Mouse (Mus musculus) midbrain, embryonic 10.5 days (tissue): ENCODE results near the gene Cd5. TPM values are rescaled to one million over a fixed set of nuclear protein-coding genes. Genes with fewer than 3 reads are reported as not detected.

Experiments used
- DNase-seq: peaks from one replicate; pipeline ENCODE4 v3.0.0-alpha.2; 2017; ENCODE audit warnings: low spot score
- H3K27ac ChIP-seq: fragments of 300-500 bp; sonication (generic); replicated peaks from 2 replicates; pipeline ENCODE4 v1.5.1; 2016; ENCODE audit warnings: mild to moderate bottlenecking
- H3K27me3 ChIP-seq: fragments of 300-500 bp; sonication (generic); 2 replicates; pipeline ENCODE4 v1.6.1; 2016; ENCODE audit warnings: low read depth, mild to moderate bottlenecking; ENCODE audit not compliant: poor library complexity, severe bottlenecking
- H3K36me3 ChIP-seq: fragments of 300-500 bp; sonication (generic); 2 replicates; pipeline ENCODE4 v1.6.1; 2016; ENCODE audit warnings: mild to moderate bottlenecking, moderate library complexity
- H3K4me1 ChIP-seq: fragments of 300-500 bp; sonication (generic); 2 replicates; pipeline ENCODE4 v1.6.1; 2016
- H3K4me3 ChIP-seq: fragments of 300-500 bp; sonication (generic); 2 replicates; pipeline ENCODE4 v1.5.1; 2016; ENCODE audit warnings: mild to moderate bottlenecking, moderate library complexity
- H3K9me3 ChIP-seq: fragments of 300-500 bp; sonication (generic); replicated peaks from 2 replicates; pipeline ENCODE4 v1.6.1; 2016; ENCODE audit warnings: mild to moderate bottlenecking
- WGBS: fragments of 180-500 bp; shearing (Covaris S2); methylation state at CpG from one replicate; pipeline ENCODE4 v1.1.7; 2016; 5-methylcytosine and 5-hydroxymethylcytosine counted together
- polyA plus RNA-seq: library from polyadenylated mRNA; unstranded; fragments of >200 nt; fragmentation: Nextera tagmentation; extraction: Ambion mirVana; gene quantifications from 2 replicates; pipeline ENCODE4 v1.2.1, GENCODE M21; 2016

Cd5 gene
- polyA plus RNA-seq, 1 experiment from 2014 or later: not detected

DNA sequence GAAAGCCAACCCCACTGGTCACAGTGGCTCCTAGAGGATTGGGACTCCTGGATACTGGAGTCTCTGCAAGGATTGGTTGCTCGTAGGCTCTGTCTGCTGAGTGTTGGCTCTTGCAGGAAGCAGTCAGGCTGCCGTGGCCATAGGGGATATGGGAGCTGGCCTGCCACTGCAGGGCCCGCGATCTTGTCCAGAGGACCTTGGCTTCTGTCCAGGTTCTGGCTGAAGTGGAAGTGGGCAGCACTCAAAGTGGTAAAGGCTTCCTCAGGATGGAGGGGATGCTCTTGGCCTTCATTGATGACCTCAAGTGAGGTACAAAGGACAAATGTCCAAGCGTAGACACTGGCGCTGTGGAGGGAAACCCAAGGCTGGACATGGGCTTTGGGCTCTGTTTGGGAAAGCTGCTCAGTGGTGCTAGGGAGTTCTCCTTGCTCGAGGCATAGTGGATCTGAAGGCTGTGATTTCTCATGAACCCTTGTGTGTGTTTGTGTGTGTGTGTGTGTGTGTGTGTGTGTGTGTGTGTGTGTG is 20.5 kb downstream of the Cd5 start:
- no peak for DNase-seq
- no peak overlapping the region for H3K27ac ChIP-seq
- H3K4me1 ChIP-seq: peaks cover 23% of the 10 kb centered on the region
- WGBS: 82% methylated on average over 7 of the region's 7 CpGs
- no peaks in the 10 kb centered on the region for H3K9me3 ChIP-seq
- H3K36me3 ChIP-seq: peaks cover 11% of the 10 kb centered on the region
- H3K4me3 ChIP-seq: no peak overlapping the region
- H3K27me3 ChIP-seq: no peaks in the 10 kb centered on the region

- H3K4me1 ChIP-seq: peaks cover 9% of the 10 kb centered on the region
- no peak overlapping the region for H3K27ac ChIP-seq
- WGBS: 93% methylated on average over 6 of the region's 6 CpGs
- H3K4me3 ChIP-seq: no peak overlapping the region
- H3K36me3 ChIP-seq: peaks cover 40% of the 10 kb centered on the region
- H3K9me3 ChIP-seq: no peaks in the 10 kb centered on the region
- DNase-seq: no peak
- H3K27me3 ChIP-seq: no peaks in the 10 kb centered on the region
These were observed 23.3 kb downstream of the Cd5 start for GRCm38 (mm10) chr19:10715476-10715875.

- DNase-seq: peak; percentile 62
- no peak overlapping the region for H3K4me3 ChIP-seq
- 52% methylated on average over 4 of the region's 4 CpGs for WGBS
- H3K9me3 ChIP-seq: no peaks in the 10 kb centered on the region
- H3K27ac ChIP-seq: peak overlapping the region; percentile 33; the same call in 1 of the 2 replicates
- no peaks in the 10 kb centered on the region for H3K27me3 ChIP-seq
- H3K4me1 ChIP-seq: peaks cover 7% of the 10 kb centered on the region
- H3K36me3 ChIP-seq: peaks cover 45% of the 10 kb centered on the region
These were observed 23.9 kb downstream of the Cd5 start for GRCm38 (mm10) chr19:10714682-10715475.

GRCm38 (mm10) chr19:10714168-10714567 is 24.6 kb downstream of the Cd5 start:
- Histone ChIP-seq H3K4me1 (peaks cover 11% of the 10 kb centered on the region), H3K36me3 (peaks cover 48% of the 10 kb centered on the region), H3K4me3 (no peak overlapping the region), H3K9me3 (no peaks in the 10 kb centered on the region), H3K27me3 (no peaks in the 10 kb centered on the region), H3K27ac (0 out of 2 replicates have a peak overlapping the region, but pooled peaks have one; percentile 33)
- DNase-seq: no peak
- 89% methylated on average over 6 of the region's 6 CpGs for WGBS

DNA sequence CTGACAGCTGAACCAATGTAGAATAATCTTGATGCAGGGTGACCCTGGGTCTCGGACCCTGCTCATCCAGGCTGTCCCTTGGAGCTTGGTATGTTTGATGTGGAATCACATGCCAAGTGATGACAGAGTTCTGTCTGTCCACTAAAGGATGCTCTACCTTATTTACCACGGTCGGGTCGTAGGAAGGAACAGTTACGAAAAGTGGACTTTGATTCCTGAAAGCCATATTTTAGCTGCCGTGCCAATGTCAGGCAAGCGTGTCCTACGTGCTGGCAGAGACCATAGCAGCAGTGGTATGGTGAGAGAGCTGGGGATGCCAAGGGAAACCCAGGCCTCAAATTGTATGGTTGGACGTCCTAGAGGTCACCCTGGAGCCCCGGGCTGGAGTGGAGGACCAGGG is 25.3 kb downstream of the Cd5 start:
- DNase-seq: no peak
- Histone ChIP-seq H3K27ac (no peak overlapping the region), H3K9me3 (no peaks in the 10 kb centered on the region), H3K36me3 (peaks cover 51% of the 10 kb centered on the region), H3K27me3 (no peaks in the 10 kb centered on the region), H3K4me3 (no peak overlapping the region), H3K4me1 (peaks cover 14% of the 10 kb centered on the region)
- WGBS: 91% methylated on average over 10 of the region's 10 CpGs

- Histone ChIP-seq H3K36me3 (peaks cover 60% of the 10 kb centered on the region), H3K9me3 (no peaks in the 10 kb centered on the region), H3K4me3 (no peak overlapping the region), H3K4me1 (peaks cover 14% of the 10 kb centered on the region), H3K27ac (no peak overlapping the region), H3K27me3 (no peaks in the 10 kb centered on the region)
- 94% methylated on average over 12 of the region's 12 CpGs for WGBS
- DNase-seq: no peak
These were observed 26.2 kb downstream of the Cd5 start for GRCm38 (mm10) chr19:10712646-10713045.

GRCm38 (mm10) chr19:10712194-10712593 is 26.6 kb downstream of the Cd5 start:
- Histone ChIP-seq H3K9me3 (no peaks in the 10 kb centered on the region), H3K27me3 (no peaks in the 10 kb centered on the region), H3K36me3 (peaks cover 65% of the 10 kb centered on the region), H3K27ac (no peak overlapping the region), H3K4me1 (peaks cover 14% of the 10 kb centered on the region), H3K4me3 (no peak overlapping the region)
- DNase-seq: no peak
- WGBS: 94% methylated on average over 7 of the region's 7 CpGs

- Histone ChIP-seq H3K27me3 (no peaks in the 10 kb centered on the region), H3K4me3 (no peak overlapping the region), H3K9me3 (no peaks in the 10 kb centered on the region), H3K36me3 (peaks cover 77% of the 10 kb centered on the region), H3K4me1 (peaks cover 14% of the 10 kb centered on the region), H3K27ac (no peak overlapping the region)
- WGBS: 92% methylated on average over 4 of the region's 4 CpGs
- DNase-seq: no peak
These were observed 28.1 kb downstream of the Cd5 start for GRCm38 (mm10) chr19:10710751-10711150.

- Histone ChIP-seq H3K36me3 (peaks cover 77% of the 10 kb centered on the region), H3K27ac (peak overlapping the region; percentile 65), H3K4me1 (peaks cover 18% of the 10 kb centered on the region), H3K27me3 (no peaks in the 10 kb centered on the region), H3K4me3 (no peak overlapping the region), H3K9me3 (no peaks in the 10 kb centered on the region)
- peak; percentile 41 for DNase-seq
- 85% methylated on average over 9 of the region's 9 CpGs for WGBS
These were observed 28.7 kb downstream of the Cd5 start for GRCm38 (mm10) chr19:10710088-10710511.

- DNase-seq: peak; percentile 91
- WGBS: 25% methylated on average over 8 of the region's 8 CpGs
- Histone ChIP-seq H3K27ac (peak overlapping the region; percentile 65), H3K4me3 (no peak overlapping the region), H3K27me3 (no peaks in the 10 kb centered on the region), H3K36me3 (peaks cover 77% of the 10 kb centered on the region), H3K9me3 (no peaks in the 10 kb centered on the region), H3K4me1 (peaks cover 19% of the 10 kb centered on the region)
These were observed 29.3 kb downstream of the Cd5 start for GRCm38 (mm10) chr19:10709360-10710087.

- Histone ChIP-seq H3K9me3 (no peaks in the 10 kb centered on the region), H3K4me1 (peaks cover 19% of the 10 kb centered on the region), H3K36me3 (peaks cover 71% of the 10 kb centered on the region), H3K4me3 (no peak overlapping the region), H3K27ac (0 out of 2 replicates have a peak overlapping the region, but pooled peaks have one; percentile 35), H3K27me3 (no peaks in the 10 kb centered on the region)
- WGBS: 71% methylated on average over 6 of the region's 6 CpGs
- DNase-seq: no peak
These were observed 29.9 kb downstream of the Cd5 start for GRCm38 (mm10) chr19:10708900-10709299.

- WGBS: 93% methylated on average over 1 of the region's 1 CpGs
- Histone ChIP-seq H3K36me3 (peaks cover 61% of the 10 kb centered on the region), H3K27ac (no peak overlapping the region), H3K4me3 (no peak overlapping the region), H3K4me1 (peaks cover 19% of the 10 kb centered on the region), H3K9me3 (no peaks in the 10 kb centered on the region), H3K27me3 (0 out of 2 replicates have a peak, but pooled peaks cover 7% of the 10 kb centered on the region)
- DNase-seq: no peak
These were observed 30.9 kb downstream of the Cd5 start for GRCm38 (mm10) chr19:10707881-10708280.
